Mouse (Mus musculus): ENCODE results near the gene Ccsap. TPM values are rescaled to one million over a fixed set of nuclear protein-coding genes. Genes with fewer than 3 reads are reported as not detected.

Gene Ccsap
- polyA plus RNA-seq (2015; fragmentation: Nextera tagmentation; extraction: Ambion mirVana): 2.2 and 2.9 TPM in 2 replicates

GRCm38 (mm10) chr8:123859648-123860259 is at the start of gene Ccsap:
Ccsap (minus strand) TSS chr8:123860209.
- Histone ChIP-seq H3K4me2 (peak within 1 kb of the TSS; percentile 98), H3K27ac (peak within 1 kb of the TSS; percentile 64), H3K4me3 (peak within 1 kb of the TSS; percentile 94), H3K27me3 (peaks cover 19% of the 10 kb centered on the region), H3K9ac (peak within 1 kb of the TSS; percentile 75), H3K36me3 (no peaks in the 10 kb centered on the region), H3K4me1 (replicated peaks) (peaks cover 14% of the 10 kb centered on the region; the same call in 1 of the 2 replicates), H3K9me3 (replicated peaks) (no peaks in the 10 kb centered on the region)
- WGBS: under 1% methylated on average over 48 of the region's 48 CpGs
- peak; percentile 61 for ATAC-seq (replicated peaks; ENCODE audit: insufficient number of reproducible peaks, insufficient read depth, low FRiP score, low read depth)

DNA sequence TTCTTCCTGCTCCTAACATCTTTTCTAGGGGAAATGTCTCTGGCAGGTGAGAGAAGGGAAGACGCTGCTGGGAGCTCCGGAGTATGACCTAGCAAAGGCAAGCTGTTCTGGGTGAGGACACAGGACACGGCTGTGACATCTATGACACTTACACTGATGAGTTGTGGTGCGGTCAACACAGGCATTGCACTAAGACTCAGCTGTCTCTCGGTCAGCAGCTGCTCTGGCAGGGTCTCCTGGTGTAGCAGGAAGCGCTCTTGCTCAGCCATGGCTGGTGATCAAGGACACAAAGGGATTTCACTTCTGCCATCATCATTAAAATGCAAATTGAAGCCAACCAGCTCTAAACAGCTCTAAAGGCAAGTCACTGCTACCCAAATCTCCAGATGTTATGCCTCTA is 47.6 kb upstream of the Ccsap start:
- peaks cover 76% of the 10 kb centered on the region for H3K36me3 ChIP-seq
- no peaks in the 10 kb centered on the region for H3K9me3 ChIP-seq (replicated peaks)
- 94% methylated on average over 6 of the region's 6 CpGs for WGBS

DNA sequence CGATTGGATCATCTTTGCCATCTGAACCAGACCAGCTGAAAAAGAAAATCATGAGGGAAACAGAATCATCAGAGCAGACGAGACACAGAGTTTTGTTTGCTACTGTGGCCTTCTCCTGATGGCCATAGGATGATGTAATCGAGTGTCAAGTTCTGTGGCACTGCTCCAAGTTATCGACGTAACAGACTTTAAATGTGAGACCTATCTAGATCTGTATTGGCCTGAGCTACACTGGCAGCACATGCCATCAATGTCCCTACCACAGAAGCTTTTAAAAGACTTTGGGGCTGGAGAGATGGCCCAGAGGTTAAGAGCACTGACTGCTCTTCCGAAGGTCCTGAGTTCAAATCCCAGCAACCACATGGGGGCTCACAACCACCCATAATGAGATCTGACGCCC is 42.6 kb upstream of the Ccsap start:
- Histone ChIP-seq H3K4me3 (no peak overlapping the region), H3K9me3 (replicated peaks) (no peaks in the 10 kb centered on the region), H3K36me3 (peaks cover 66% of the 10 kb centered on the region), H3K4me1 (replicated peaks) (no peaks in the 10 kb centered on the region), H3K27ac (no peak overlapping the region), H3K27me3 (no peaks in the 10 kb centered on the region), H3K4me2 (no peak overlapping the region), H3K9ac (no peak overlapping the region)
- WGBS: 81% methylated on average over 7 of the region's 7 CpGs
- ATAC-seq (replicated peaks; ENCODE audit: insufficient number of reproducible peaks, insufficient read depth, low FRiP score, low read depth): no peak

More for the DNA sequence above, 47.6 kb upstream of the Ccsap start:
- Histone ChIP-seq H3K4me2 (no peak overlapping the region), H3K27ac (no peak overlapping the region), H3K4me1 (replicated peaks) (no peaks in the 10 kb centered on the region), H3K4me3 (no peak overlapping the region), H3K9ac (no peak overlapping the region), H3K27me3 (no peaks in the 10 kb centered on the region)
- no peak for ATAC-seq (replicated peaks; ENCODE audit: insufficient number of reproducible peaks, insufficient read depth, low FRiP score, low read depth)

DNA sequence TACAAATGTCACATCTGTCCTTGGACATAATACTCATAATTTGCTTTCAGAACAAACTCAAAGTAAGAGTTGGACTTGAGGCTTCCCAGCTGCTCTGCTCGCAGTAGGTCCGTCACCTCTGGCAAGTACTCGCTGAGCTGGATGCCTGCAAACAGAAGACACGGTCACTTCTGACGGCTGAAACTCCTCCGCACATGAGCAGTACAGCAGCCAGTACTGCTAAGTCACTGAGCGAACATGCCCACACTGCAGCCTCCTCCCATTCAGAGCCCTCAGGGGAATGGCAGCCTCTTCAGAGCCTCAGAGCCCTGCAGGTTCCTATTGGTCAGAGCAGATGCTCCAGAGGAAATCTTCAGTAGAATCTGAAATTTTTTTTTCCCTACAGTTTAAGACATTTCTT is 39.4 kb upstream of the Ccsap start:
- no peak overlapping the region for H3K27ac ChIP-seq
- no peak overlapping the region for H3K9ac ChIP-seq
- H3K27me3 ChIP-seq: peaks cover 21% of the 10 kb centered on the region
- no peak overlapping the region for H3K4me3 ChIP-seq
- H3K4me2 ChIP-seq: no peak overlapping the region
- peaks cover 46% of the 10 kb centered on the region for H3K36me3 ChIP-seq
- no peak for ATAC-seq (replicated peaks; ENCODE audit: insufficient number of reproducible peaks, insufficient read depth, low FRiP score, low read depth)
- no peaks in the 10 kb centered on the region for H3K9me3 ChIP-seq (replicated peaks)
- peaks cover 7% of the 10 kb centered on the region for H3K4me1 ChIP-seq (replicated peaks)
- WGBS: 81% methylated on average over 7 of the region's 7 CpGs

DNA sequence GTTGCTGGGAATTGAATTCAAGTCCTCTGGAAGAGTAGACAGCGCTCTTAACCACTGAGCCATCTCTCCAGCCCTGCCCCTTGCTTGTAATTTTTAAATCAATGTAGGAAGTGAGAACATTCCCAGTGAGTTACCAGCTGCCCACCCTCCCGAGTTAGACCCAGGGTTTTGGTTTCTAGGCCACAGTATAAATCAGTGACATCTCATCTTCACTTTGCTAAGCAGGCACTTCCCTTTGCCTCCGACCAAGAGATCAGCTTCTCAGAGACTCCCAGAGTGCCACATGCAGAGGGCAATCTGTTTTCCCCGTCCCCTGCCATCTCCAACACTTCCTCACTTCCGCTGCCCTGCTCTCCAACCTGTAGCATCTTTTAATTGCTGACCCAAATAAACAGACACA is 38.6 kb upstream of the Ccsap start:
- Histone ChIP-seq H3K27me3 (peaks cover 29% of the 10 kb centered on the region), H3K4me3 (no peak overlapping the region), H3K4me2 (no peak overlapping the region), H3K27ac (no peak overlapping the region), H3K4me1 (replicated peaks) (peaks cover 10% of the 10 kb centered on the region), H3K36me3 (peaks cover 38% of the 10 kb centered on the region; the same call in 1 of the 2 replicates), H3K9me3 (replicated peaks) (no peaks in the 10 kb centered on the region), H3K9ac (no peak overlapping the region)
- WGBS: 80% methylated on average over 5 of the region's 5 CpGs
- ATAC-seq (replicated peaks; ENCODE audit: insufficient number of reproducible peaks, insufficient read depth, low FRiP score, low read depth): no peak

DNA sequence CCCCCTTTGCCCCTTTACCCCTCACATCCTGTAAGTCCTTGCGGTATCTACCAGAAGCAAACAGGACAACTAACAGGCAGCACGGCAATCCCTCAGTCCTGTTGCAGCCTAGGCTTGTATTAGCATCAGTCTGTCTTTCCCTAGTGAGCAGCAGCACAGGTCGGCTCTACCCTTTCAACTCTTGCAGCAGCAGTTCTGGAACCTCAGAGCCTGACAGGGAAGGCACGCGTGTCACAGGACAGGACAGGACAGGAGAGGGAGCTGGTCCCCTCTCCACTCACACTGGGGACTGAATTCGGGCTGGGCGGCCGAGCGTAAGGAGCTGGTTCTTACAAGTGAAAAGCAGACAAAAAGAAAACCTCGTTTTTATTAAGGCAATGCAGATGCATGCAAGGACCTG is 36.8 kb upstream of the Ccsap start:
- WGBS: 51% methylated on average over 10 of the region's 10 CpGs
- Histone ChIP-seq H3K4me1 (replicated peaks) (peaks cover 18% of the 10 kb centered on the region), H3K27ac (no peak overlapping the region), H3K9me3 (replicated peaks) (no peaks in the 10 kb centered on the region), H3K4me3 (no peak overlapping the region), H3K4me2 (no peak overlapping the region), H3K9ac (no peak overlapping the region), H3K36me3 (peaks cover 21% of the 10 kb centered on the region; the same call in 1 of the 2 replicates), H3K27me3 (peaks cover 47% of the 10 kb centered on the region)
- ATAC-seq (replicated peaks; ENCODE audit: insufficient number of reproducible peaks, insufficient read depth, low FRiP score, low read depth): no peak

DNA sequence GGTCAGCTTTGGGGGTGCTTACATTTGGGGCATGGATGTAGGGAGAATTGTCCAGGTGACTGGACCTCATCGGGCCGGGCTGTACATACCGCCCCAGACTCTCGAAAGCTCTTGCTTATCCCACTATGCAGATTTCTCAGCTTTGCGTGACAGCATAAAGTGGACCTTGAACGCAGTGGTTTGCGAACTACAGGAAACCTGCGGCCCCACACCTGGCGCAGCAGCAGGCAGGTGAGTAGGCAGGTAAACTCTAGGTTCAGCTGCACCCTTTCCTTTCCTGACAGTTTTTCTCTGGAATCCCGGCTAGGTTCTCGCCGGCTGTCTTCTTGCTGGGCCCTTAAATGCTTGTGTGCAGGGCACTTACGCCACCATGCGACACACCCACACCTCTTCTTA is 36.4 kb upstream of the Ccsap start:
- peaks cover 22% of the 10 kb centered on the region for H3K4me1 ChIP-seq (replicated peaks)
- H3K4me2 ChIP-seq: no peak overlapping the region
- 64% methylated on average over 13 of the region's 14 CpGs for WGBS
- H3K27ac ChIP-seq: no peak overlapping the region
- no peaks in the 10 kb centered on the region for H3K9me3 ChIP-seq (replicated peaks)
- no peak overlapping the region for H3K4me3 ChIP-seq
- H3K9ac ChIP-seq: no peak overlapping the region
- peaks cover 51% of the 10 kb centered on the region for H3K27me3 ChIP-seq
- no peak for ATAC-seq (replicated peaks; ENCODE audit: insufficient number of reproducible peaks, insufficient read depth, low FRiP score, low read depth)
- H3K36me3 ChIP-seq: peaks cover 17% of the 10 kb centered on the region; the same call in 1 of the 2 replicates

GRCm38 (mm10) chr8:123895680-123896365 is 35.8 kb upstream of the Ccsap start:
- peaks cover 57% of the 10 kb centered on the region for H3K27me3 ChIP-seq
- no peak overlapping the region for H3K4me3 ChIP-seq
- no peak overlapping the region for H3K27ac ChIP-seq
- peaks cover 13% of the 10 kb centered on the region; the same call in 1 of the 2 replicates for H3K36me3 ChIP-seq
- no peak overlapping the region for H3K9ac ChIP-seq
- 56% methylated on average over 9 of the region's 9 CpGs for WGBS
- no peak for ATAC-seq (replicated peaks; ENCODE audit: insufficient number of reproducible peaks, insufficient read depth, low FRiP score, low read depth)
- H3K9me3 ChIP-seq (replicated peaks): no peaks in the 10 kb centered on the region
- no peak overlapping the region for H3K4me2 ChIP-seq
- H3K4me1 ChIP-seq (replicated peaks): peaks cover 22% of the 10 kb centered on the region

GRCm38 (mm10) chr8:123895230-123895629 is 35.2 kb upstream of the Ccsap start:
- no peak overlapping the region for H3K4me2 ChIP-seq
- peaks cover 63% of the 10 kb centered on the region for H3K27me3 ChIP-seq
- no peak overlapping the region for H3K9ac ChIP-seq
- no peak overlapping the region for H3K4me3 ChIP-seq
- ATAC-seq (replicated peaks; ENCODE audit: insufficient number of reproducible peaks, insufficient read depth, low FRiP score, low read depth): no peak
- no peak overlapping the region for H3K27ac ChIP-seq
- H3K36me3 ChIP-seq: peaks cover 7% of the 10 kb centered on the region; the same call in 1 of the 2 replicates
- no peaks in the 10 kb centered on the region for H3K9me3 ChIP-seq (replicated peaks)
- WGBS: 82% methylated on average over 3 of the region's 4 CpGs
- H3K4me1 ChIP-seq (replicated peaks): peaks cover 22% of the 10 kb centered on the region

- Histone ChIP-seq H3K27me3 (peaks cover 68% of the 10 kb centered on the region), H3K36me3 (peaks cover 4% of the 10 kb centered on the region; the same call in 1 of the 2 replicates), H3K9me3 (replicated peaks) (no peaks in the 10 kb centered on the region), H3K9ac (no peak within 1 kb of the TSS), H3K27ac (no peak within 1 kb of the TSS), H3K4me2 (peak within 1 kb of the TSS; percentile 14; the same call in 1 of the 2 replicates), H3K4me1 (replicated peaks) (peaks cover 22% of the 10 kb centered on the region), H3K4me3 (peak within 1 kb of the TSS; percentile 3; the same call in 1 of the 2 replicates)
- WGBS: 15% methylated on average over 15 of the region's 15 CpGs
- ATAC-seq (replicated peaks; ENCODE audit: insufficient number of reproducible peaks, insufficient read depth, low FRiP score, low read depth): peak; percentile 51; the same call in 1 of the 2 replicates
These were observed 34.6 kb upstream of the Ccsap start, which contains the start of gene Acta1 for GRCm38 (mm10) chr8:123894502-123895097. Acta1 (minus strand) TSS chr8:123894751.

DNA sequence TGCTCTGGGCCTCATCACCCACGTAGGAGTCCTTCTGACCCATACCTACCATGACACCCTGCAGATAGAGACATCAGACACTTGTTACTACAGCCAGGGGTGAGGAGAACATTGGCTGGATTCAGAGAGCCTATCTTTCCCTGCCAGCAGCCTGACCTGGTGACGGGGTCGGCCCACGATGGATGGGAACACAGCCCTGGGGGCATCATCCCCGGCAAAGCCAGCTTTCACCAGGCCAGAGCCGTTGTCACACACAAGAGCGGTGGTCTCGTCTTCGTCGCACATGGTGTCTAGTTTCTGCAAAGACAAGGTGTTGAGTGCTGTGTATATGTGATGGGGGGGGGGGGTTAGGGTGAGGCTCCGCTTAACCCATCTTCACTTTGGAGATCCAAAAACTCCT is 33.4 kb upstream of the Ccsap start:
- no peak overlapping the region for H3K4me3 ChIP-seq
- H3K36me3 ChIP-seq: no peaks in the 10 kb centered on the region
- H3K27me3 ChIP-seq: peaks cover 75% of the 10 kb centered on the region
- H3K4me1 ChIP-seq (replicated peaks): peaks cover 22% of the 10 kb centered on the region
- ATAC-seq (replicated peaks; ENCODE audit: insufficient number of reproducible peaks, insufficient read depth, low FRiP score, low read depth): no peak
- H3K4me2 ChIP-seq: no peak overlapping the region
- WGBS: 72% methylated on average over 11 of the region's 11 CpGs
- H3K9me3 ChIP-seq (replicated peaks): no peaks in the 10 kb centered on the region
- no peak overlapping the region for H3K9ac ChIP-seq
- H3K27ac ChIP-seq: no peak overlapping the region

All from heart, embryonic 15.5 days (tissue).